Mouse (Mus musculus) small intestine, adult 2 months (tissue): ENCODE data around the gene Cers1. TPM values are rescaled to one million over a fixed set of nuclear protein-coding genes. Genes with fewer than 3 reads are reported as not detected.

Experiments
- H3K27ac ChIP-seq: fragments of 200-500 bp; 2 replicates; pipeline ENCODE4 v1.5.1; 2012; ENCODE audit warnings: low read depth, low read length, control low read depth, inconsistent platforms; ENCODE audit not compliant: insufficient read depth
- H3K27me3 ChIP-seq: fragments of 200-500 bp; 2 replicates; pipeline ENCODE4 v1.6.1; 2012; ENCODE audit warnings: mild to moderate bottlenecking, moderate library complexity, low read length, inconsistent platforms; ENCODE audit not compliant: control insufficient read depth, insufficient read depth
- H3K36me3 ChIP-seq: fragments of 200-500 bp; 2 replicates; pipeline ENCODE4 v1.6.1; 2012; ENCODE audit warnings: mild to moderate bottlenecking, low read length, control low read depth, inconsistent platforms; ENCODE audit not compliant: control insufficient read depth, insufficient read depth
- H3K4me1 ChIP-seq: fragments of 200-500 bp; 2 replicates; pipeline ENCODE4 v1.6.1; 2012; ENCODE audit warnings: low read length, inconsistent platforms, mixed read lengths; ENCODE audit not compliant: control insufficient read depth, insufficient read depth, insufficient read length
- H3K4me3 ChIP-seq: fragments of 200-500 bp; 2 replicates; pipeline ENCODE4 v1.5.1; 2012; ENCODE audit warnings: low read depth, mild to moderate bottlenecking, control low read depth, inconsistent platforms, low read length, moderate library complexity
- CTCF ChIP-seq: fragments of 200-500 bp; IDR thresholded peaks from 2 replicates; pipeline ENCODE4 v1.5.1; 2012; ENCODE audit warnings: low read depth, mild to moderate bottlenecking, control low read depth, inconsistent platforms, low read length, moderate library complexity, mixed read lengths; ENCODE audit not compliant: insufficient replicate concordance, insufficient read length; ENCODE audit errors: extremely low read depth
- POLR2A ChIP-seq: fragments of 200-500 bp; IDR thresholded peaks from 2 replicates; pipeline ENCODE4 v1.6.1; 2012; ENCODE audit warnings: low read depth, mild to moderate bottlenecking, control low read depth, inconsistent platforms, low read length, moderate library complexity
- WGBS: fragments of 180-500 bp; shearing (Covaris S2); methylation state at CpG from one replicate; pipeline ENCODE4 v1.1.7; 2018; 5-methylcytosine and 5-hydroxymethylcytosine counted together
- polyA plus RNA-seq: library from polyadenylated mRNA; depleted of rRNA; stranded (reverse); fragments of >200 nt; gene quantifications from 2 replicates; pipeline ENCODE4 v1.2.3, GENCODE M21; 2012

Cers1 gene
- polyA plus RNA-seq, 1 experiment = 0.89 TPM

DNA sequence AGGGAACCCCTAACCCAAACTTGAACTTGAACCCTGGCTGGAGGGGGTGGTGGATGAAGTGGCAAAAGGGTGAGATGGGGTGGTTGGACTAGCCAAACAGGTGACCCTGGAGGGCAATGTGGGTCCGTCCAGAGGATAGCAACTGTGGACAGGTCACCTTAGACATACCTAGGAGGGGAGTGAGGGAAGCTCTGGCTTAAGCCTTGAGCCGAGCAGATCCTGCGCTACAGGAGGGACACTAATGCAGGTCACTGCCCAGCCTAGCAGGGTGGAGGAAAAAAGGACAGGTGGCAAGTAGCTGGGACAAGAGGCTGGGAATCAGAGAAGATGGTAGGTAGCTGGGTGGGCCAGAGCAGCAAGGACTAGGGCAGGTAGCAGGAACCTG lies 36.4 kb downstream of the Cers1 start:
- Histone ChIP-seq H3K36me3 (peaks cover 6% of the 10 kb centered on the region; the same call in 1 of the 2 replicates), H3K4me1 (peaks cover 52% of the 10 kb centered on the region), H3K27ac (peak overlapping the region; percentile 26), H3K27me3 (no peaks in the 10 kb centered on the region), H3K4me3 (peak overlapping the region; percentile 89)
- TF ChIP-seq POLR2A = no peak
- TF ChIP-seq CTCF = no peak
- WGBS = 10% methylated on average over 3 of the region's 3 CpGs

DNA sequence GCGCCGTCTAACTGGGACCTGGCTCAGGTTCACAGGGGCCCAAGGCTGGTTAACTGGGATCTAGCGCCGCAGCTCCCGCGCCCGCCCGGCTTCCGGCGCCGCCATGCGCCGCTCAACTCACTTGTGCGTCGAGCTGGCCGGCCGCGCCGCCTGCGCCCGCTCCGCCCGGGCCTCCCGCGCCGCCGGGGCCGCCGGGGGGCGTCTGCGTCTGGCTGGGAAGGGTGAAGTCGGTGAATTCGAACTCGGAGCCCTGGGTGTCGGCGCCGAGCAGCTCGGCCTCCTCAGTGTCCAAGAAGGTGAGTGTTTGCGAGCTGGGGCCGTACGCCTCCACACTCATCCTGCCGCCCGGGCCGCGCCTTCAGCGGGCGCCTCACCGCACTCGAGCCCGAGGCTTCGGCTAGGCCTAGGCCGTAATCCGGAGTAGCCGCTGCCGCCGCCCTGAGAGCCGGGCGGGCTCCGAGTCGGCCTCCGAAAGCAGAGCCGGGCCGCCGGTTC lies 37.1 kb downstream of the Cers1 start:
- peak overlapping the region; percentile 89 for H3K4me3 ChIP-seq
- peaks cover 6% of the 10 kb centered on the region; the same call in 1 of the 2 replicates for H3K36me3 ChIP-seq
- under 1% methylated on average over 64 of the region's 64 CpGs for WGBS
- peak overlapping the region; percentile 26; the same call in 1 of the 2 replicates for H3K27ac ChIP-seq
- H3K27me3 ChIP-seq = no peaks in the 10 kb centered on the region
- H3K4me1 ChIP-seq = peaks cover 46% of the 10 kb centered on the region
- TF ChIP-seq POLR2A (no peak), CTCF (no peak)

DNA sequence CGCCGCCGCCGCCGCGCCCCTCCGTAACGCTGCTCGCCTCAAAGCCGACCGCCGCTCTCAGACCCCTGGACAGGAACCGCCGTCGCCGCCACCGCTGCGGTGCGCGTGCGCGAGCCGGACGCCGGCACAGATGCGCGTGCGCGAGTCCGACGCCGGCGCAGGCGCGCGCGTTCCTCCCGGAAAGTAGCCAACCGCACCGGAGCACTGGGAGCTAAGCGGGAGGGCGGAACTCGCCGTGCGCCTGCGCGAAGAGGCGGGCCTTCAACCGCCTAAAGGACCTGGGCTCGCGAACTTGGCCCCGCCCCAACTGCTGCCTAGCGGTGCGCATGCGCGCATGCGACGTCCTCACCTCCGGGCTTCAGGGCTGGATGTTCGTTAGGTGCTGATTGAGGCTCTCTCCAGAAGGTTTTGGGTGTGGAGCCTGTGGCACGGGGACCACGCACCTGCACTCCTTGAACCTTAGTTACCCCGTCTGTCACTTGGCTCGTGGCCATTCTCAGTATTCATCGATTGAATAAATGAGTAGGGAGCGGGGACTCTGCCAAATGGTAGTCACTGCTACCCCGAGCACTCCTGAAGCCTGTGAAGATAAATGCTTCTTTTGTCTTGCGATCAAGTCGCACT lies 37.7 kb downstream of the Cers1 start, which contains the start of gene Upf1:
Gene Upf1, minus strand, starts transcription at position 85 of the 624 bp plus-strand sequence.
- peak within 1 kb of the TSS; percentile 89 for H3K4me3 ChIP-seq
- H3K4me1 ChIP-seq = peaks cover 40% of the 10 kb centered on the region
- H3K36me3 ChIP-seq = peaks cover 6% of the 10 kb centered on the region; the same call in 1 of the 2 replicates
- under 1% methylated on average over 68 of the region's 69 CpGs for WGBS
- no peaks in the 10 kb centered on the region for H3K27me3 ChIP-seq
- TF ChIP-seq POLR2A (peak; percentile 78), CTCF (no peak)
- peak within 1 kb of the TSS; percentile 72 for H3K27ac ChIP-seq

DNA sequence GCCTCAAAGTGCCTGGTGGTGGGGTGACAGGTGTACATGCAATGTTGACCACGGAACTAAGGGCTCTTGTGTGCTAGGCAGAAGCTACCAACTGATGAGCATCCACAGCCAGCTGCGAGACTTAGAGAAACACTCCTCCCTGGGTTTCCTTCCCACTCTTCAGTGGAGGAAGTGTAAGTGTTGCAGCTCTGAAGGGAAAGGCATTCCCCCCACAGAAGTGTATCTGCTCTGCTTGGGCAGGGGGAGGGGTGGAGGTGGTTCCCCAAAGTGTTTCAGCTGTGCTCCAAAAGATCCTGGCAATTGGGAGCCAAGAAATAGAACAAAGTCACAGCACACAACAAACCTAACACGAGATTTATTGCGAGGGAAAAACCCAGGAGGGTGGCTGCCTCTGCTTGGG lies 38.4 kb downstream of the Cers1 start:
- Histone ChIP-seq H3K4me3 (peak overlapping the region; percentile 57), H3K36me3 (peaks cover 5% of the 10 kb centered on the region; the same call in 1 of the 2 replicates), H3K27ac (peak overlapping the region; percentile 72), H3K27me3 (no peaks in the 10 kb centered on the region), H3K4me1 (peaks cover 33% of the 10 kb centered on the region)
- TF ChIP-seq POLR2A (no peak), CTCF (no peak)
- 14% methylated on average over 4 of the region's 4 CpGs for WGBS

GRCm38 (mm10) chr8:70356111-70356510 lies 40.5 kb downstream of the Cers1 start:
- peaks cover 17% of the 10 kb centered on the region; the same call in 1 of the 2 replicates for H3K4me1 ChIP-seq
- H3K27me3 ChIP-seq = no peaks in the 10 kb centered on the region
- H3K27ac ChIP-seq = no peak overlapping the region
- TF ChIP-seq POLR2A = no peak
- no peak for TF ChIP-seq CTCF
- H3K4me3 ChIP-seq = no peak overlapping the region
- H3K36me3 ChIP-seq = no peaks in the 10 kb centered on the region
- WGBS = 89% methylated on average over 1 of the region's 1 CpGs

- no peak overlapping the region for H3K27ac ChIP-seq
- peaks cover 6% of the 10 kb centered on the region for H3K4me1 ChIP-seq
- no peak overlapping the region for H3K4me3 ChIP-seq
- no peaks in the 10 kb centered on the region for H3K36me3 ChIP-seq
- 26% methylated on average over 3 of the region's 3 CpGs for whole genome bisulfite sequencing
- H3K27me3 ChIP-seq = no peaks in the 10 kb centered on the region
- TF ChIP-seq POLR2A = no peak
- no peak for TF ChIP-seq CTCF
These were observed 43.8 kb downstream of the Cers1 start for GRCm38 (mm10) chr8:70359411-70359810.

GRCm38 (mm10) chr8:70360769-70361168 lies 45.2 kb downstream of the Cers1 start:
- TF ChIP-seq POLR2A = no peak
- TF ChIP-seq CTCF = peak; percentile 53; the same call in 1 of the 2 replicates
- 61% methylated on average over 4 of the region's 4 CpGs for WGBS
- H3K27ac ChIP-seq = no peak overlapping the region
- peaks cover 8% of the 10 kb centered on the region for H3K4me1 ChIP-seq
- no peak overlapping the region for H3K4me3 ChIP-seq
- no peaks in the 10 kb centered on the region for H3K36me3 ChIP-seq
- no peaks in the 10 kb centered on the region for H3K27me3 ChIP-seq
